Mouse (Mus musculus) CH12.LX (cell line): Measurements from ENCODE around the gene Cnksr3.

ENCODE experiments used
- EP300 ChIP-seq: IDR thresholded peaks from 2 replicates; pipeline ENCODE4 v1.6.1; 2011; ENCODE audit warnings: low read length, improper control_type of control experiment
- MAX ChIP-seq: IDR thresholded peaks from 2 replicates; pipeline ENCODE4 v1.6.1; 2011; ENCODE audit warnings: low read length, improper control_type of control experiment
- ZC3H11A ChIP-seq: IDR thresholded peaks from 2 replicates; pipeline ENCODE4 v1.6.1; 2012; ENCODE audit warnings: low read depth, mild to moderate bottlenecking, inconsistent platforms, low read length, improper control_type of control experiment

DNA sequence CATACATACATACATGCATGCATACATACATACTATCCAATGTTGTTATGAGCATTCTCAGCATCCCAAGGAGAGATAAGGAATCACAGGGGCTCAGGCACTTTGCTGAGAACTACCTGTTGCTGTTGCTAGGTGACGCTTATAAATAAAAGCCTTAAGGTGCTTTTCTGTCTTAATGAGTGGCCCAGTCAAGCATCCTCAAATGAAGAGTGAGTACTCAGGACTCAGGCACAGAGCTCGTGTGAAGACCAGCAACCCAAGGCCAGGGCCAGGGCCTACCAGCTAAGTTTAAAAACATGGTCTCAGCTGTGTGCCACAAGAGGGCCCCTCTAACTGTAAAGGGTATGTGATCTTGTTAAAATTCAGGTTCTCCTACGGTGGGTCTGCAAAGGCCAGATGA lies 6.5 kb downstream of the Cnksr3 start:
- TF ChIP-seq ZC3H11A (no peak), EP300 (no peak), MAX (no peak)
